Mouse (Mus musculus) embryonic facial prominence, embryonic 11.5 days (tissue): Measurements from ENCODE around the gene Irgc1. TPM values are rescaled to one million over a fixed set of nuclear protein-coding genes. Genes with fewer than 3 reads are reported as not detected.

ENCODE experiments used
- ATAC-seq: fragments of 200-750 bp; cut with Nextera tagmentation; replicated peaks from 2 replicates; pipeline ENCODE4 v1.8.0; 2017; ENCODE audit warnings: low read depth; ENCODE audit not compliant: insufficient number of reproducible peaks, low FRiP score, low TSS enrichment
- DNase-seq: peaks from one replicate; pipeline ENCODE4 v3.0.0-alpha.2; 2015; ENCODE audit warnings: low spot score
- H3K27ac ChIP-seq: fragments of 300-500 bp; sonication (generic); replicated peaks from 2 replicates; pipeline ENCODE4 v1.5.1; 2014; ENCODE audit warnings: mild to moderate bottlenecking, low read depth, low read length, control low read depth
- H3K27me3 ChIP-seq: fragments of 300-500 bp; sonication (generic); 2 replicates; pipeline ENCODE4 v1.6.1; 2014; ENCODE audit warnings: mild to moderate bottlenecking, low read length, moderate library complexity, mixed read lengths; ENCODE audit not compliant: control insufficient read depth, insufficient read depth
- H3K36me3 ChIP-seq: fragments of 300-500 bp; sonication (generic); replicated peaks from 2 replicates; pipeline ENCODE4 v1.6.1; 2014; ENCODE audit warnings: low read depth, mild to moderate bottlenecking, low read length, moderate library complexity, mixed read lengths; ENCODE audit not compliant: control insufficient read depth, insufficient read depth
- H3K4me1 ChIP-seq: fragments of 300-500 bp; sonication (generic); 2 replicates; pipeline ENCODE4 v1.6.1; 2014; ENCODE audit warnings: low read length, mixed read lengths; ENCODE audit not compliant: control insufficient read depth, insufficient read depth
- H3K4me2 ChIP-seq: fragments of 300-500 bp; sonication (generic); 2 replicates; pipeline ENCODE4 v1.6.1; 2014; ENCODE audit warnings: low read depth, mild to moderate bottlenecking, control low read depth, low read length, moderate library complexity
- H3K4me3 ChIP-seq: fragments of 300-500 bp; sonication (generic); 2 replicates; pipeline ENCODE4 v1.5.1; 2014; ENCODE audit warnings: low read depth, low read length, control low read depth
- H3K9ac ChIP-seq: fragments of 300-500 bp; sonication (generic); replicated peaks from 2 replicates; pipeline ENCODE4 v1.6.1; 2014; ENCODE audit warnings: mild to moderate bottlenecking, control low read depth, low read length
- H3K9me3 ChIP-seq: fragments of 300-500 bp; sonication (generic); replicated peaks from 2 replicates; pipeline ENCODE4 v1.6.1; 2016; ENCODE audit warnings: mild to moderate bottlenecking, low read length, inconsistent platforms, mixed read lengths; ENCODE audit not compliant: control insufficient read depth
- WGBS: fragments of 180-500 bp; shearing (Covaris S2); extraction: QIAGEN DNeasy Blood & Tissue Kit; methylation state at CpG from one replicate; pipeline ENCODE4 v1.1.7; 2014; 5-methylcytosine and 5-hydroxymethylcytosine counted together
- polyA plus RNA-seq: library from polyadenylated mRNA; unstranded; fragments of >200 nt; fragmentation: Nextera tagmentation; extraction: Ambion mirVana; gene quantifications from 2 replicates; pipeline ENCODE4 v1.2.1, GENCODE M21; 2014

Gene Irgc1
- polyA plus RNA-seq, 1 experiment from 2014 or later, result not detected

DNA sequence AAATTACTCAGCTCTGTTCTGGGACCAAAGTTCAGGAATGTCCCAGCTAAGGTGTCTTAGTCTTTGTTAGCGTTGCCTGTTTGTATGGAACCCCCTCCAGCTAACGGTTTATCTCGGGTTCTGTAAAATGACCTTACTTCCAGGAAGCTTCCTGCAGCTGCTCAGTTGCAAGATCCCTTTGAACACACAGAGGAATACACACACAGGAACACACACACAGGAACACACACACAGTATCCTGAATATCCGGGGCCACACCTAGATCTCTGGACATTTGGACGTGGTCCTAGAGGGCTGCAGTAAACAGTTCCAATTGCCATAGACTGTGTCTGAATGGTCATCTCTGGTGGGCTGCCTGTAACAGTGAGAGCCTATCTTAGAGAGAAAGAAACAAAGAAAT is 3.6 kb upstream of the Irgc1 start:
- H3K4me3 ChIP-seq, result no peak overlapping the region
- DNase-seq (no peak), ATAC-seq (no peak)
- no peak overlapping the region for H3K27ac ChIP-seq
- H3K4me2 ChIP-seq, result no peak overlapping the region
- H3K9me3 ChIP-seq, result no peaks in the 10 kb centered on the region
- no peak overlapping the region for H3K9ac ChIP-seq
- no peaks in the 10 kb centered on the region for H3K4me1 ChIP-seq
- no peaks in the 10 kb centered on the region for H3K36me3 ChIP-seq
- 76% methylated on average over 5 of the region's 5 CpGs for WGBS
- H3K27me3 ChIP-seq, result no peaks in the 10 kb centered on the region

GRCm38 (mm10) chr7:24454199-24454598 is 2.1 kb upstream of the Irgc1 start:
- DNase-seq (no peak), ATAC-seq (no peak)
- 67% methylated on average over 2 of the region's 2 CpGs for WGBS
- H3K27me3 ChIP-seq, result no peaks in the 10 kb centered on the region
- no peaks in the 10 kb centered on the region for H3K36me3 ChIP-seq
- no peaks in the 10 kb centered on the region for H3K4me1 ChIP-seq
- no peak overlapping the region for H3K4me3 ChIP-seq
- no peak overlapping the region for H3K4me2 ChIP-seq
- H3K9ac ChIP-seq, result no peak overlapping the region
- no peak overlapping the region for H3K27ac ChIP-seq
- no peaks in the 10 kb centered on the region for H3K9me3 ChIP-seq

DNA sequence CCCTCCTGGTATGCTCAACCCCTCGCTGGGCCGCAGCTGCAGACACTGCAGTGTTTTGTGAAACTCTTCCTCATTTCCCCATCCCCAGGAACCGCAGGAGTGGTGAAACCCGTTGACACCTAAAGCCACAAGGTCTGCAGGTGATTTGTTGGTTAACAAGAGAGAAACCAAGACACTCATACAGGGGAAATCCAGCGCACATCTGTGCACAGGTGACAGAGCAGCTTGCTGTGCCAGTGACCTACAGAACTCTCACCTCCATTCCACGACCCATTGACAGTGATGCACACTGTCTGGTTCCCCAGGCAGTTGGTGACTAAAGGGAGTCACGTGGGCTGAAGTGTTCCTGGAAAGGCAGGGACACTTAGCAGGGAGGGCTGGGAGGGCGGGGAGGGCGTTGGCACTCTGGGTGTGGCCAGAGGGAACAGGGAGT is 1.5 kb downstream of the Irgc1 start:
- H3K27me3 ChIP-seq, result no peaks in the 10 kb centered on the region
- no peak overlapping the region for H3K9ac ChIP-seq
- H3K4me3 ChIP-seq, result no peak overlapping the region
- 71% methylated on average over 9 of the region's 9 CpGs for WGBS
- H3K36me3 ChIP-seq, result no peaks in the 10 kb centered on the region
- H3K9me3 ChIP-seq, result no peaks in the 10 kb centered on the region
- H3K27ac ChIP-seq, result no peak overlapping the region
- DNase-seq (no peak), ATAC-seq (no peak)
- no peaks in the 10 kb centered on the region for H3K4me1 ChIP-seq
- no peak overlapping the region for H3K4me2 ChIP-seq

GRCm38 (mm10) chr7:24448782-24449517 is 3.1 kb downstream of the Irgc1 start:
- WGBS, result 64% methylated on average over 14 of the region's 14 CpGs
- H3K27me3 ChIP-seq, result no peaks in the 10 kb centered on the region

DNA sequence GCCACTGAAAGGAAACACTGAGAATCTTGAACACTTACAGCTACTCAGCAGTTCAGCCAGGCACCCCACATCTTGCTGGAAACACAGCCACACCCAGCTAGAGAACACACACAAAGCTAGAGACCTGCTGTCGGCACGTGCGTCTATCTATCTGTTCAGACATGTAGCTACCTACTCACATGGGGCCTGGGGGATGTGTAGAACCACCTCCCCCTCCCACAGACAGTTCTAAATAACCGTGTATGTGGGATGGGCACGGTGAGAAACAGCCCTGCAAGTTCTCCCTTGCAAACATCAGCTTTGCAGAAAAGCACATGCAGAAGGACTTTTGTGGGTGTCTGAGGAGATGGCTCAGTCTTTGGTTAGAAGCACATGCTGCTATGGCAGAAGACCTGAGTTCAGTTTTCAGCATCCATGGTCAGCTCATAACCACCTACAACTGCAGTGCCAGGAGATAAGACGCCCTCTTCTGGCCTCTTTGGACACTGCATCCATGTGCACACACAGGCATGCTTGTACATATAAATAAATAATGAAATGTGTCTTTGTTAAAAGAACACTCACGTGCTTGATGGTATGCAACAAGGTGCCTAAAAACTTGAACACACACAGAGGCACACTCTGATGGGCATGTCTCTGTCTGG is 5.3 kb downstream of the Irgc1 start:
- Histone ChIP-seq H3K4me3 (no peak overlapping the region), H3K9ac (no peak overlapping the region), H3K9me3 (no peaks in the 10 kb centered on the region), H3K4me1 (no peaks in the 10 kb centered on the region), H3K27me3 (no peaks in the 10 kb centered on the region), H3K4me2 (no peak overlapping the region), H3K27ac (no peak overlapping the region), H3K36me3 (no peaks in the 10 kb centered on the region)
- no peak for ATAC-seq
- 76% methylated on average over 7 of the region's 7 CpGs for WGBS
- no peak for DNase-seq

More at GRCm38 (mm10) chr7:24448782-24449517, 3.1 kb downstream of the Irgc1 start:
- DNase-seq (no peak), ATAC-seq (0 out of 2 replicates have a peak, but pooled peaks have one; percentile 37)
- Histone ChIP-seq H3K4me3 (no peak overlapping the region), H3K4me2 (no peak overlapping the region), H3K36me3 (no peaks in the 10 kb centered on the region), H3K9me3 (no peaks in the 10 kb centered on the region), H3K4me1 (no peaks in the 10 kb centered on the region), H3K27ac (no peak overlapping the region), H3K9ac (no peak overlapping the region)

GRCm38 (mm10) chr7:24445266-24445926 is 6.7 kb downstream of the Irgc1 start:
- ATAC-seq, result no peak
- Histone ChIP-seq H3K9ac (no peak overlapping the region), H3K4me3 (no peak overlapping the region), H3K4me2 (no peak overlapping the region), H3K9me3 (no peaks in the 10 kb centered on the region), H3K4me1 (no peaks in the 10 kb centered on the region), H3K36me3 (no peaks in the 10 kb centered on the region), H3K27me3 (no peaks in the 10 kb centered on the region), H3K27ac (no peak overlapping the region)
- no peak for DNase-seq
- WGBS, result 85% methylated on average over 9 of the region's 9 CpGs

DNA sequence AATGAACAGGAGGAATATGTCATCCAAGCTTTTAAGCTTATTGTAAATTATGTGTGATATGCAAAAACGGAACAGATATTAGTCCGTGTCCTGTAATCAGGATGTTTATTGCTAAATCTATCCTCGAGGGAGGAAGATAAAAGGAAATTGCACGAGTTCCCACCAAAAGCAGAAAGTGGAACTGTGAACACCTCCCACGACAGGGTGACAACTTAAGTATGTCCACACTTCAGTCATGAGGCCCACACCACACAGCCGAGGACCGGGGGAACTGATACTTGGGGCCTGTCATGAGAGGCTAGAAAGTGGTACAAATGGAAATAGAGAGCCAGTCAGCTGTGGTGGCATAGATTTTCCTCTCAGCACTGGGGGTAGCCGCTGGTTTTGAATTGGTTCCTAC is 9.8 kb downstream of the Irgc1 start:
- H3K4me3 ChIP-seq, result no peak overlapping the region
- ATAC-seq (no peak), DNase-seq (no peak)
- WGBS, result 80% methylated on average over 8 of the region's 8 CpGs
- no peaks in the 10 kb centered on the region for H3K9me3 ChIP-seq
- no peak overlapping the region for H3K9ac ChIP-seq
- H3K4me2 ChIP-seq, result no peak overlapping the region
- H3K27ac ChIP-seq, result no peak overlapping the region
- no peaks in the 10 kb centered on the region for H3K4me1 ChIP-seq
- H3K27me3 ChIP-seq, result no peaks in the 10 kb centered on the region
- no peaks in the 10 kb centered on the region for H3K36me3 ChIP-seq

- WGBS, result 10% methylated on average over 1 of the region's 1 CpGs
- no peaks in the 10 kb centered on the region for H3K9me3 ChIP-seq
- no peak overlapping the region for H3K9ac ChIP-seq
- no peaks in the 10 kb centered on the region for H3K36me3 ChIP-seq
- H3K4me1 ChIP-seq, result no peaks in the 10 kb centered on the region
- H3K4me3 ChIP-seq, result no peak overlapping the region
- no peak overlapping the region for H3K27ac ChIP-seq
- DNase-seq, result peak; percentile 64
- no peaks in the 10 kb centered on the region for H3K27me3 ChIP-seq
- no peak overlapping the region for H3K4me2 ChIP-seq
- no peak for ATAC-seq
Measured at GRCm38 (mm10) chr7:24441785-24442184, 10.3 kb downstream of the Irgc1 start.
